Mouse (Mus musculus) adipocyte (in vitro differentiated cells): Measurements from ENCODE around the gene Ift27.

Experiments used
- DNase-seq: peaks from one replicate; pipeline ENCODE4 v3.0.0-alpha.2; 2016; ENCODE audit warnings: low spot score

The Ift27 gene

DNA sequence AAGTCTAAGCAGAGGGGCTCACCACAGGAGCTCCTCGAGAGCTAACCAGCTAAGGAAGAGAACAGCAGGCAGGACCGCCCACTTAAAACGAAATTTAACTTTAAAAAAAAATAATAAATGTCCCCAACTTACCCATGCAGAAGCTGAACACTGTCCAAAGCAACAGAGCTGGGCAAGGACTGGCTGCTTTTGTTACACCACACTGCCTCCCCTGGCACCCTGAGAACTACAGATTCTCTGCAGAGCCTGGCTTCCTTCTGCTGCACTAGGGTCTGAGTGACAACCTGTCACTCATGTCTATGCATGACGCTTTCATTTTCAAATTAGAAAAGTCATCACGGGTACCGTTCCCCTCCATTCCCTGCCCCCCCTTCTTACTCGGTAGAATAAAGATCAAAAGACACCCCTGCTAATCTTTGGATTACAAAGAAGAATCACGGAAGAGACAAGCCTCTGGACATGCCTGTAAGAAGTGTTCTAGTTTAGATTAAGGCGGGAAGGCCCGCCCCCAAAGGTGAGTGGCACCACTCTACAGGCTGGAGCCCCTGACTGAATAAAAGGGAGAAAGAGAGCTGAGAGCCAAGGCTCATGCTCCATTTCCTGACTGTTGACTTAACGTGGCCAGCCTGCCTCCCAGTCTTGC is 1.5 kb downstream of the Ift27 start:
- DNase-seq, result peak; percentile 62

DNA sequence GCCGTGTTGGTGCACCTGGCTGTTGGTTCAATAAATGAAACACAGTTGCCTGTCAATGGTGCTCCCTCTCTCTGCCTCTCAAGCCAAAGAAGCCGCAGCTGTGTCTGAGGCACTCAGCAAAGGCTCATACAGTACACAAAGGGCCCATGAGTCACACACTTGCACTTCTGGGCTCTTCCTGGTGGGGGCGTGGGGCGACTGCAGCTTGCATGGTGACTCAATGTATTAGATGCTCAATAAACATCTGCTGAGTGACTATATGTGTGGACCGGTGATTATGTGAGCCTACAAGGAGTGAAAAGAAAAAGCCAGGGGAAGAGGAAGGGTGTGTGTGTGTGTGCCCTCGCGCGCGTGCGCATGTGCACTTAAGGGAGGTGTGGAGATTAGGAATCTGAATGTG is 2.3 kb downstream of the Ift27 start:
- no peak for DNase-seq

DNA sequence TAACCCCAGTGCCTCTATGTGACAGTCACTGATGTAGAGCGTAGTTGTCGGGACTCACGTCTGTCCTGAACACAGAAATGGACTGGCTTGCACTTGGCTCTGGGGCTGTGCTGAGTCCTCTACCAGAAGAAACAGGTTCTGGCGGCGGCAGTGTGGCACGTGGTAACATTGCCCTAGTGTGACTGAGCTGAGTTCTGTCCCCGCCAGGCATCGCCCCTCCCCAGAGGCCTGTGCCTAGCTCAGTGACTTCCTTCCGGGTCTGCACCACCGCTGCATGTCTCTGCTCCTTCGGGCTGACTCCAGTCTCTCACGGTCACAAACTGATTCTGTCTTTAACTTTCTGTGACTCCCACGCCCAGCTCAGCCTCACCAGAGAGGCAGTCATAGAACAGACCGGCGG is 3.2 kb downstream of the Ift27 start:
- DNase-seq, result no peak

DNA sequence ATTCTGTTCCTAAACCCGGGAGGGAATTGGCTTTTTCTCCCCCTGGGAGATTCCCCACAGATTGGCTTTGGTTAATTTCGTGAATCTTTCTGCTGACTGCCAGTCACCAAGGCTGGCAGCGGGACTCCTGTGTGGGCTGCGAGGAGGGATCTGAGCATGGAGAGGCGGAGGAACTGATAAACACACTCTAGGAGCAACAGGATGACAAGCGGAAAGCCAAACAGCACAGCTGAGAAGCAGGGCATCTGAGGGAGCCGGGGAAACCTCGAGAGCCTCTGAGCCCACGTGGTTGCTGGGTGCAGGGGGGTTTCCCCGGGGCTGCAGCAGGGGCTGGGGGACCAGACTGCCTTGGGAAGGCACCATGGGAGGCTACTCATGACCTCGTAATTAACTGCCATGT is 4.3 kb downstream of the Ift27 start:
- no peak for DNase-seq

DNA sequence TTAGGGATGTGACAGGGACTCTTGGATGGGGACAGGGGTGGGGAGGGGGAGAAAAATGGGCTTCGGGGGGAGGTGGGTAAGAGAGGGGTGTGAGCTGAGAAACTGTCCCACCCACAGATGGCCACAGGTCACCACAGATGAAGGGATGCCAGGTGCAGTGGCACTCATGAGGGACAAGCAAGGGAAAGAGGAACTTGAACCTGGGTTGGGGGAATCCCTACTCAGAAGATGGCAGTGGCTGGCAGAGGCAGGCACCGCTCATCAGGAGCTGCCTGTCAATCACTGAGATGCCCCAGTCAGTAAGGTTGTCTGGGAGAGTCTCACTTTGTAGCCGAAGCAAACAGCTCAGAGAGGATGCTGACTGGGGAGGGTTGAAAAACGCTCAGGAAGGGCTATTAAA is 8.6 kb downstream of the Ift27 start:
- no peak for DNase-seq

- no peak for DNase-seq
Observed at GRCm38 (mm10) chr15:78164466-78164865, 9.4 kb downstream of the Ift27 start.

GRCm38 (mm10) chr15:78161946-78162345 is 12.0 kb downstream of the Ift27 start:
- DNase-seq, result no peak

- DNase-seq, result no peak
Observed at GRCm38 (mm10) chr15:78158335-78158734, 15.6 kb downstream of the Ift27 start.

GRCm38 (mm10) chr15:78157824-78158223 is 16.1 kb downstream of the Ift27 start:
- DNase-seq, result no peak

DNA sequence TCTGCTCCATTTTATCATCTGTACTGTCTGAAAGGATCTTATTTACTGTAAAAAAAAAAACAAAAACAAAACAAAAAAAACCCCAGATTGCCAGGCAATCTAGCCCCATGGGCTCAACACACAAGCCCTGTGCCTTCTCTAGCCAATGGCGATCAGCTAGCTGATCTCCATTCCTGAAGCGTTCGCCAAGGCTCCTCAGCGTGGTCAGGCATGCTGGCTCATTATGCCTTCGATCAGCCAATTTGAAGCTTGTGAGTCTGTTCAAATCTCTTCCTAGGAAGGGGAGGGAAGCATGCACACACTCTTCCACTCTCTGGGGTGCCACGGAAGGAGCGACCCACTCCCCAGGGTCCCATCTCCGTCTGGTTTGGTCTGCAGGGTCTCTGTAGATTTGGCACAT is 16.6 kb downstream of the Ift27 start:
- no peak for DNase-seq

- no peak for DNase-seq
Observed at GRCm38 (mm10) chr15:78155421-78155820, 18.5 kb downstream of the Ift27 start.

DNA sequence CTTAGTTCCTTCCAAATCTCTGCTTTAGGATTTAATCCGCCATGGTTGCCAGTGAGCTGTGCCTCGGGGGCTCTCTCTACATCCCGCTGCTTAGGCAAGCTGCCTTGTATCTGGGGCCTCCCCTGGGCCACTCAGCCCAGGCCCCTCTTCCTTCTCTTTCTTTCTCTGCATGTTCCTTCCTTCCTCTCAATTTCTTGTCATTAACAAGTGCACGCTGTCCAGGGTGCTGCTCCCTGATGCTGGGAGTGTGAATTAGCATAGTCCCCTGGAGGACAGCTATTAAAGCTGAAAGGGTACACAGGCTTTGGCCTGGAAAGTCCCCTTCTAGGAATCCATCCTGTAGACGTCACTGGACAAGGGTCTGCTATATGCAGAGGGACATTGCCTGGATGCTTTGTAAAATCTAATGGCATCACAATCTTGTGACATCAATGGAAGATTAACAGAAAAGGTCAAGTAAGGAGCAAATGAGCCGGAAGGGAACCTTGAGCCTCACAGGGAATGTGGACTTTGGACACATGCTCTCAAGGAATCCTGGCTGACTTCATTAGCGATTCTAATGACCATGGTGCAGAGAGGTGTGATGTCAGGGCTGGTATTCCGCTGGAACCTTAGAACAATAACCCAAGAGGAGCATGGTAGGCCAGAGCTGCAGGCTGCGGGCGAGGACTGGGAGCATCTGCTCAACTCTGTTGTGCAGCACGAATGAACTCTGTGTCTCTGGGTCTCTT is 20.7 kb downstream of the Ift27 start:
- peak; percentile 13 for DNase-seq

DNA sequence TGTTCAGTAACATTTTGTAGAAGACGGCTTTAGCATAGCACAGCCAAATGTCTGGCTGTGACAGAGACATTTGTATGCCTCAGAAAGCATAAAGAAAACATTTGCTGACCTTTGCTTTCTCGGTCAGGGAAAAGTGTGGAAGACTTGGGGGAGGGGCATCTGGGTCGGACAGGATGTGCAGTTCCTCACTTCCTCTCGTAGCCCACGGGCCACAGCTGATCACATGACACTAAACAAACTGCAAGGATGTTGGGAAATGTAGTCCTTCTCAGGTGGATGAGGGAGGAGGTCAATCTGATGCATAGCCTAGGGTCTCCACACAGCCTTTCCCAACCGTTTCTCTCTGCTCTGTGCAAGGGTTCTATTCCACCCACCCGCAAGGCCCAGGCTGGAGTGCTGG is 25.3 kb downstream of the Ift27 start:
- no peak for DNase-seq

DNA sequence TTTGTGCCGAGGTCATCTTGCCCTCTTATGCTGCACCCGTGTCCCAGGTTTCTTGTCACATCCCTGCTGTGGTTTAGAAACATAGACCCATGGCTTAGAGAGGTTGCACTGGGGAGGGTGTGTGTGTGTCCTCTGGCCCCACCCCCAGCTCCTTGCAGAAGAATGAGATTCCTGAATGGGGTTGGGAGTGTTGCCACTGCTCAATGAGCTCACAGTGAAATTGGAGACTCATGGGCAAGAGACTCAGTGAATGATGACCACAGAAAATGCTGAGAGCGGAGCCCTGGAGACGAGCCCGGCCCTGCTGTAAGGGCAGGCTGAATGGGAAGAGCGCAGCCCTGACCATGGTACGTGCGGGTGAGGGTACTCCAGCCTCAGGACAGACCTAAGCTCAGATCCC is 33.7 kb downstream of the Ift27 start:
- no peak for DNase-seq

- DNase-seq, result no peak
Observed at GRCm38 (mm10) chr15:78134606-78135005, 39.3 kb downstream of the Ift27 start.

DNA sequence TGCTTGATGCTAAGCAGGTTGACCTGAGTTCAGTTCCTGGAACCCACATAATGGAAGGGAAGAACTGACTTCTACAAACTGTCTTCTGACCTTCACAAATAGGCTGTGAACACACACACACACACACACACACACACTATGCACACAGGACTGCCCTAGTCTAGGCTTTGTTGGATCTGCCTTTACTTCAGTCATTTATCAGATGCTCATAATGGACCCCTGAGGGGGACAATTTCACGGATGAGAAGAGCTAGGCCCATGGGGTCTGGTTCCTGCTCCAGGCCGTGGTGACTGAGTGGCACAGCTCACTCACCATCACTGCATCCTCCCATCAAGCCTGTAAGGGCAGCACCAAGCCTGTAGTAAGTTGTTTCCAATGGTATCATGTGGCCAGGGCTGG is 40.5 kb downstream of the Ift27 start:
- no peak for DNase-seq

DNA sequence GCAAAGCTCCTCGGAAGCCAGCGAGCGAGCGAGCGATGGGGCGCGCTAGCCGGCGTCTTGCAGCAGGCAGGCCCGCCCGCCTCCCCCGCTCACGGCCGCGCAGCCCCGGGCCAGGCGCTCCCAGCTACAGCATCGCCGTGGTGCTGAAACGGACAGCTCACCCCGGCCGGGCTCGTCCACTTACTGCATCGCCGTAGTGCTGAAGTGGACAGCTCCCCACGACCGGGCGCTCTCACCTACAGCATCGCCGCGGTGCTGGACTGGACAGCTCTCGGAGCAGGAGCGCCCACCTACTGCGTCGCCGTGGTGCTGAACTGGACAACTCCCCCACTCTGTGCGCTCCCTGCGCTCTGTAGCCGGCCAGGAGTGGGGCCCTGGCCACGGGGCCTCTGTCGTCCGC is 54.2 kb downstream of the Ift27 start, which contains the start of gene Cacng2:
Gene Cacng2, minus strand, starts transcription at position 325 of the 400 bp plus-strand sequence.
- peak; percentile 43 for DNase-seq

DNA sequence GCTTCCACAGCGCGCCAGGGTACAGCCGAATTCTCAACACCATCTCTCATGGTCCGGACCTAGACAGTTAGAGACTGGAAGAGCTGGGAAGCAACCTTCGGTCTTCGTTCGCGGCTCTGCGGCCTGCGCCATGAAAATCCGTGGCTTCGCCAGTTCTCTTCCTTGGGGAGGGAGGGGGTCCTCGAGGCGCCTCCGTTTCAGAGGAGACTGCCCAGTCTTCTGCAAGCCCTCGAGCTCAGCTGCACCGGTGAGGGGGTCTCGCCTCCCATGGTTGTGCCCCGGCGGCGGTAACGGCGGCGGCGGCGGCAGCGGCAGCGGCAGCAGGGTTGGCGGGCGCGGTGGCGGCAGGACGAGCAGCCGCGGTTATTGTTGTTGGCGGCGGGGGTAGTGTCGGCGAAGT is 54.7 kb downstream of the Ift27 start:
- DNase-seq, result no peak

- no peak for DNase-seq
Observed at GRCm38 (mm10) chr15:78118275-78118995, 55.5 kb downstream of the Ift27 start.

DNA sequence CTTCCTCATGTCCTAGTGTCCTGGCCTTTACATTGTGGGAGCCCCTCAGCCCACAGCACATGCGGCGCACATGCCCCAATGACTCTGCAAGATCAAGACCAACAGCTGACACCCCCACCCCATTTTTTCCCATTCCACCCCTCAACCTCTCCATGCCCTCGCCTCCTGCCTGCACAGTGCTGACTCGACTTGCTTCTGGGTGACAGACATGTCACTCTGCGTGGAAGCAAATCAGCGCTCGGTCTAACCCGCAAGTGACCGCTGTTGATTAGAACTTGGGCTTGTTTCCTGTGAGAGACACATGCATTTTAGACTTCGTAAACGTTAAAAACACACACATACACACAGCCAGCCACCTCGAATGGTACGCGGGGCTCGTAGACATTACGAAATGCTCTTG is 56.2 kb downstream of the Ift27 start:
- DNase-seq, result no peak

GRCm38 (mm10) chr15:78116936-78117335 is 57.0 kb downstream of the Ift27 start:
- no peak for DNase-seq

- DNase-seq, result no peak
Observed at GRCm38 (mm10) chr15:78116244-78116643, 57.7 kb downstream of the Ift27 start.
